Mouse (Mus musculus) hematopoietic stem cell, adult 5-6 weeks (primary cell): ENCODE data around the gene Flad1. TPM values are rescaled to one million over a fixed set of nuclear protein-coding genes. Genes with fewer than 3 reads are reported as not detected.

Experiments used
- ATAC-seq, 2 experiments: fragments of 125-278 bp in 1 of 2; replicated peaks in 1 of 2; 2 replicates each; pipeline ENCODE4 v1.8.0; 2016 to 2017; ENCODE audit warnings: inconsistent platforms in 2 of 2, mild to moderate bottlenecking in 2 of 2, moderate number of reproducible peaks in 2 of 2, low read depth in 1 of 2, moderate TSS enrichment in 1 of 2; ENCODE audit not compliant: low FRiP score in 2 of 2, poor library complexity in 2 of 2, severe bottlenecking in 2 of 2, insufficient read depth in 1 of 2, low TSS enrichment in 1 of 2
- total RNA-seq: library from RNA; stranded (forward); fragments of 172-1452, 232-1000 nt; gene quantifications from 2 replicates; pipeline ENCODE4 v1.2.3, GENCODE M21; 2017

The Flad1 gene
- total RNA-seq = 12.9 and 18.2 TPM in 2 replicates

DNA sequence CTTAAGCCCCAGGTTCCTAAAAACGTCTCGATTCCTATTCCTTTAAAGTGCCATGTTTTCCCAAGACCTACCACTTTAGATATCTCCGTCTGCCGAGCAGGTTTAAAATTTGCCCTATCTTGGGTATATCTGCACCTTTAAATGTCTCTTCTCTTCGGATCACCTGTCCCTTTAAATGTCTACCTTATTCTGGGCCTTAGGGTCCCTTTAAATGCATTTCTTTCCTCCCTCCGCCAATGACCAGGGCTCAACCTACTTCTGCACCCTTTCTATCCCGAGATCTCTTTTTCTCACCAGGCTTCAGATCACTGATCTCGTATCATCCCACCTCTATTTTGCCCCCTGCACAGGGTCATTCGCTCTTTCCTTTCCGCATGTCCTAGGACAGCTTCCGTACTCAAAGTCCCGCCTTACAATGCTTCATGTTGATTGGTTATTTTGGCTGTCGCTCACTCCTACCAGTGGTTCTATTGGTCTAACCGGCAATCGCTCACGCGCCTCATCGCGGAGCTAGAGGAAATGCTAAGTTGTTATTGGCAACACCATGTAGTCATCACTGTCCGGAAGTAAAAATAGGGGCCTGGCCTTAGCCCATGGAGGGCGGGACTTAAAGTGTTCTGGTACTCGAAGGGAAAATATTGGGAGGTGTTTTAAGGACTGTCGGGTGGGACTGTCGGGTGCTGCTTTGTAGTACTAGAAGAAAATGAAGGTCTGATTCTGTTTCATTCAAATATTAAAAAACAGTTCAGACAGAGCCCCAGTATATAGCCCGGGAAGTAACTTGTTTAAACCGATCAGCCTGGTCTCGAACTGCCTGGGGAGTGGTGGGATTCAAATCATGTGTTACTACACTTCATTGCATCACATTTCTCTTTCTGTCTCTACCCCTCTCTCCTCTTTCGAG, at the start of gene Flad1:
Gene Flad1, minus strand, starts transcription at position 381 of the 904 bp plus-strand sequence.
- peak; percentile 99 to 100 for ATAC-seq

DNA sequence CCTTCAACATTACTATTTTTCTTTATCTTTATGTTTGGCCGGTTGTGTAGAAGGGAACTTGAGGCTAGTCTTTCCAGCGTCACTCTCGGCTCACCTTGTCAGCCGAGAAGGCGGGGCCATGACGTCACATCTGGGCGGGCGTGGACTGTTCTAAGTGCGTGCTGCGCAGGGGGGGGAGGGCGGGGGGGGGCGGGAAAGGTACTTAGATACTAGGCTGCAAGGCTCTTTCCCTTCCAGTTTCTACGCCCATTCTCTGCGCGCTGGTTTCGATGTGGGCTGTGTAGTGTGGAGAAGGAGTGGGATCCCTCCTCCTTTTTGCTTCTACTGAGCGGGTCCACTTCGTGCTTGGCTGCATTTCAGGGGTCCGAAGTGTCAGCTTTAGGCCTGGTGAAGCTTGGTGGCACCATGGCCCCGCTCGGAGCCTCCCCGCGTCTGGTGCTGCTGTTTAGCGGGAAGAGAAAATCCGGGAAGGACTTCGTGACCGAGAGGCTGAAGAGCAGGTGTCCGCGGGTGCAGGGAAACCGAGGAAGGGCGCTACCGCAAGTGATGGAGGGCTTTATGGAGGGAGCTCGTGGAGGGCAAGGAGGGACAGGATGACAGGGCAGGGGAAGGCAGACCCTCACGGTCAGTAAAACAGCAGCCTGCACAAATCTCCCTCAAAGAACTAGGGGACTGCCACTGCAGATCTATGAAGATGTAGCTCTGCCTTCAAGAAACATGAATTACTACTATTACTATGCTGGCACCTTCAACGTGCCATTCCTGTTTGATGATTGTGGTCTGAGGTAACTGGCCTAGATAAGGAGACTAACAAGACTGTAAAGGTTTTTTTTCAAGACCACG, 47.5 kb upstream of the Flad1 start:
- peak; percentile 76 to 80 for ATAC-seq

DNA sequence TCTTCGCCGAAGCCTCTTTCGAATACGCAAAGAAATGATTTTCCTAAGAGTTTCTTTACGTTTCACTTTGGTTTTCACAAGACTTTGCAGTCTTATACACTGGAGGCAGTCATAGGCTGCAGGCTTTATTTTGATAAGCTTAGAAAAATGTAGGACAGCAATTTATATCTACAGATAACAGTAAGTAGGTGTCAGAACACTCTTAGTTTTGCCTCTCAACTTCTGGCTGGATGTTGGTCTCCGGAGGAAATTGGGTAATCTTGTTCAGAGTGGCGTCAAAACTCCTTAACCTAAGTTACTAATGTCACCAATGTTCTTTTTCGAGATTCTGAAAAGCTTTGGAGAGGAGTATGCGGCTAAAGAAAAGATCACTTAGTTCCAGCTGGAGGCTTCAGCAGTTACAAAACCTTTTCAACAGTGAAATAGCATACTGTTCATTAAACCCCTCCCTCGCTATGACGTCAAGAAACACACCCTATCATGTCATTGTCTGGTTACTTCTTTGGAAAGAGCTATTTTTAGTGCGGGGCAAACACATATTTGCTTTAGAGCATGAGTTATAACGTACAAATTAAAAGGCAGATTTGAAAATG, 46.8 kb upstream of the Flad1 start:
- ATAC-seq = peak; percentile 60 to 65

DNA sequence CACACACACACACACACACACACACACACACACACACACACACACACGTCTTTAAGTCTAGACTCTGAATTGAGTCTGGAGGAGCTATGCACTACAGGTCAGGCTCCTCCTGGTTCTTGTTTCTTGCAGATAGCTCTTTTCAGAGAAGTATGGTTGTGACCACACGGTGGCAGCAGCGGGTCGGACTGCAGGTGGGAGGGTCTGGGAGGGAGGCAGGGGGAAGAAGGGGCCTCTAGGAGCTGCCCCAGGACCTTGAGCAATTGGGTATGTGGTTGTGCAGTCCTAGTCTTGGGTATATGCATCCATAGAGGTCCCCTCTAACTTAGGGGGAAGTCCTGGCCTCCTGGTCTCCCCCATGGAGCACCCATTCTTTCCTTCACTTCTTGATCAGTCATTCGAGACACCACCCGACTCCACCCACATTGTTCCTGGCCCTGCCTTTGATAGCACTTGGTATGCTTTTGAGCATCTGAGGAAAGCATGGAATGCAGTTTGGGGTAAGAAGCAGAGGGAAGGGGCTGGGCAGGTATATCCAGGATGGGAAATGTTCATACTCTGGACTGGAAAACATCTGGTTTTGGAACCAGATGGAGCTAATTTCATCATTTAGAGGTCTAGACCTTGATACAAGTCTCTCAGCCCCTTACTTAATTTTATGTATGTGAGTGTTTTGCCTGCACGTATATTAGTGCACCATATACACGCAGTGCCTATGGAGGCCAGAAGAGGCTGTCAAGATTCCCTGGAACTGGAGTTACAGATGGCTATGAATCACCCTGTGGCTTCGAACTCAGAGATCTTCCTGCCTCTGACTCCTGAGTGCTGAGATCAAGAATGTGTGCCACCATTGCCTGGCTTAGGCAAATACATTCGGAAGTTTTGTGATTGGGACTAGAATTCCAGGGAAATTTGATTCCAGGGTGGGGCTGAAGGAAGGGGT, 45.3 kb upstream of the Flad1 start:
- ATAC-seq = peak; percentile 61 to 75

DNA sequence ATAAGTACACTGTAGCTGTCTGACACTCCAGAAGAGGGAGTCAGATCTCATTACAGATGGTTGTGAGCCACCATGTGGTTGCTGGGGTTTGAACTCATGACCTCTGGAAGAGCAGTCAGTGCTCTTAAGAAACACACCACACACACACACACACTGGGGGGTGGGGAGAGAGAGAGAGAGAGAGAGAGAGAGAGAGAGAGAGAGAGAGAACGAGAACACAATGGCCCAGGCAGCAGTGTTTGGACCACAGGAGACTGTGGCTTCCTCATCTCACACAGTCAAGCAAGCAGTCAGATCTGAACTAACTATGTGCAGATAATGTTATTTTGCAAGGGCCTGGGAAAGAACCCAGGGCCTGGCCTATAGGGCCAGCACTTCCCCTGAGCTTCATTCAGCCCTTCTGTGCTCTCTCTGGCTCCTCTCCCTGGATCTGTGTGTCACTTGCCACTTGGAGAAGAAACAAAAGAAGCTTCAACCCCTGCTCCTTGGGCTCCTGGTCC, 44.2 kb upstream of the Flad1 start:
- no peak for ATAC-seq

DNA sequence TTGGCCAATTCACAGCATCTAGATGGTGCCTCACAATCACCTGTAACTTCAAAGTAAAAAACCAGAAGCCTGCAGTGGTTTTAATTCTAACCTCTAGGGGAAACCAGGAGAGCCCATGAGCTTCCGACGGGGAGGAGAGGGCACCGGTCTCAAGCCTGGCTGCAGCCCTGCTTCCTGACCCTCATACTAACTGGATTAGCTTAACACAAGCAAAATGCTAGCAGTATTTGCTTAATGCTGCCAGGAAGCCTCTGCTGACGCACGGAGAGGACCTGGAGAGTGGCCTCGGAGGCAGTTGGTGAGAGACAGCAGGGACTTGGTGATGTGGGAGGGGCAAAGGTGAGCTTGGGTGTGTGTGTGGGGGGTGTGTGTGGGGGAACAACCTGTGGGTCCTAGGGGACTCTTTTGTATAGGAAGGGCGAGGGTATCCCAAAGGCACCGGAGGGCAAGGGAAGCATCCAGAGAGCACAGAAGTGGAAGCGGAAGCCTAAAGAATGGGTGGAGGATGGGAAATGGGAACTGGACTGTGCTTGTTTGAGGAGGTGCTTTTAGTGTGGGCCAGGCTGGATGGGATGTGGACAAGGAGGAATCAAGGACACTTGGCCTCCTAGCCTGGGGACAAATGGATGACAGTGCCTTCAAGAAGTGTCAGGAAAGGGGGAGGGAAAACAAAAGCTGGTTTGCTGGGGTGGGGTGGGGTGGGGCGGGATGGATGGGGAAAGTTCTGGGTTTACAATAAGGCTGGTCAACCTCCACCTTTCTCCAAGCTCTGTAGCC, 42.9 kb upstream of the Flad1 start, which contains the start of gene Pmvk:
Gene Pmvk, plus strand, starts transcription at position 141 of the 777 bp plus-strand sequence.
- no peak for ATAC-seq

DNA sequence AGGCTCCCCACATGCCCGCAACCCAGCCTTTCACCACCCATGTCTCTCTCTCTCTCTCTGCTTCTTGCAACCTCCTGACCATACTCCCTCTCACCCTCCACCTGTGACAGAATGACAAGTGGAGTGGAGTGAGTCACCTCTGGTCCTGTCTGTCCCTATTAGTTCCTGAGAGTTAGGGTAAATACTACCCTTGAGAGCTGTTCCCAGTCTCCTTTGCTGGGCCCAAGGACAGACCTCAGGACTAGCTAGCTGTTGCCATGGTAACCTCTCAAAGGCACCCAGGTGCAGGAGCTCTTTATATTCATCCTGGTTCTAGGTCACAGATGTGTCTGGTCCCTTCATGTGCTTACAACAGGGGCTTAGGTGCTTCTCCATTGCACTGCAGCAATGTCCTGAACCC, 40.2 kb upstream of the Flad1 start:
- ATAC-seq = no peak

DNA sequence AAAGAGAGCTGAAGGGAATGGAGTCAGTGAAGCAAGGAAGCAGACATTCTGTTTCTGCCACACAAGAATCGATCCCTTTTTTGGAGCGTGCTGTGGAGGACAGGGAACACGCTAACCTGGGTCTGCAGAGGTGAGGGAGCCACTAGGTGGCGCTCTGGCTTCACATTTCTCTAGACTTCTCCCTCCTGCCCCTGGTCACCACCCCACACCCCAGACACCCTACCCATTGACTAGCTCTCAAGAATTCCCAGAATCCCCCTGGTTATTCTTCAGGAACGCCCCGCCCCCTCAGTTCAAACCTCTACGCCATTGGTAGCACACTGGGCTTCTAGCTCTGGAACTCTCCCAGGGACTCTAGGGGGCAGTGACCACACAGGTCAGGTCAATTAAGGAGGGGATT, 37.9 kb upstream of the Flad1 start:
- peak; percentile 67 to 70 for ATAC-seq

DNA sequence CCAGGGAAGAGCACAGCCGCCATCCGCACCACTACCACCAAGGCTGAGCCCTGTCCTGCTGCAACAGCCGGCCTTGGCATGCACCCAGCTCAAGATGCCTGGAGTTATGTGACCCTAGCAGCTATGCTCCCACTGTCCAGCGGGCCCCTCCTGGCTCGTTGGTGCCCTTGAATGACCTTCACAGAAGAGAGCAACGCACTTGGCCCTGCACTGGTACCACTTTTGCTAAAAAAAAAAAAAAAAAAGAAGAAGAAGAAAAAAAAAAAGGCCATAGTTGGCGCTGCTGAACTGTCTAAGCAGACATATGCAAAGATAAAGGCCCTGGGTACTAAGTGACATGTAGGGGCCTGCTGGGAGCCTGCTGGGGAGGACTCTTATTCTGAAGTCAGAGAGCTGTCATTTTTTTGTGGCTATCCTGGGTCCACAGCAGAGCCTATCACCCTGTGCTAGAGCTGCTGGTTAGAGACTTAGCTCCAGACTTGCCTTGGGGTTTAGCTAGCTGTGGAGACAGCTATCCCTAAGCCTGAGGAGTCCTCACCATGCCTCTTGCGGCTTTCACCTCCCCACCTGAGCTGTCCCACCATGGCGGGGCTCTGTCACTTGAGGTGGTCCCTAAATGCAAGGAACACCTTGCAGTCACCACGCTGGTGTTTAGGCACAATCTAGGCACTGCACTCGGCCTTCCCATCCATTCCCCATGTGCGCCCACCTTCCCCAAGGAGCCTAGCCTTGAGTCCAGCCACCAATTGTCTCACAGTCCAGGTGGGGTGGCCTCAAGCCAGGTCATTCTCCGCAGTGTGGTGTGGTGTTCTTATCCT, 37.3 kb upstream of the Flad1 start:
- ATAC-seq = peak; percentile 70 to 75

DNA sequence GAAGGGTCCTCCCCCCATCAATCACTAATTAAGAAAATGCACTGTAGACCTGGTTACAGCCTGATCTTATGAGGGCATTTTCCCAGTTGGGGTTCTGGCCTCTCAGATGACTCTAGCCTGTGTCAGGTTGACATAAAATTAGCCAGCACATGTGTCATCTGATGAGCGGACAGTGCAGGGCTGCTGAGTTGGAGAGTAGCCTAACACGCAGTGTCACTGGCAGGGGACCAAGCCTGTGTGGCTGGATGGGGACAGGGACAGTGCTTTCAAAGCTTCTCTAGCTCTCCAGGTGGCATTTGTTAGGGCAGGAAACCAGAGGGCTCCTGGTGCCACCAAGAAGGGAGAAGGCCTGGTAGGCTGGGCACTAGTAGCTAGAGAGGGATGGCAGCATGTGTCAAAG, 29.0 kb upstream of the Flad1 start:
- ATAC-seq = no peak

DNA sequence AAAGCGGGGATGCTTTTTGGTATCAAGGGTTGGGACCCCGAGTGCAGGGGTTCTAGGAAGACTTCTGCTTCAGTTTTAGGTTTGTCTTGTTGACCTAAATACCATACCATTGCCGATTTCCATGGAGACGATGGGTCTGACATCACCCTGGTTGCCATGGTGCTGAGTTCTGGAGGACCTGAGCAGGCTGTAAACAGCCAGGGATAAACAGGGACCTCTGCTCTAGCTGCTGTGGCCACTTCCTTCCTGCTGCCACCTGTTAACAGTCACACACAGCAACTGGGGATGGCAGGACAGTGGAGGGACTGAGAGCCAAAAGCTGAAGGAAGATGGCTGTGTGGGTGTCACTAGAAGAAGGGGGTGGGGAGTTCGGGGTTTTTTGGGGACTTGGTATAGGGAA, 25.6 kb upstream of the Flad1 start:
- peak; percentile 57 to 69 for ATAC-seq

DNA sequence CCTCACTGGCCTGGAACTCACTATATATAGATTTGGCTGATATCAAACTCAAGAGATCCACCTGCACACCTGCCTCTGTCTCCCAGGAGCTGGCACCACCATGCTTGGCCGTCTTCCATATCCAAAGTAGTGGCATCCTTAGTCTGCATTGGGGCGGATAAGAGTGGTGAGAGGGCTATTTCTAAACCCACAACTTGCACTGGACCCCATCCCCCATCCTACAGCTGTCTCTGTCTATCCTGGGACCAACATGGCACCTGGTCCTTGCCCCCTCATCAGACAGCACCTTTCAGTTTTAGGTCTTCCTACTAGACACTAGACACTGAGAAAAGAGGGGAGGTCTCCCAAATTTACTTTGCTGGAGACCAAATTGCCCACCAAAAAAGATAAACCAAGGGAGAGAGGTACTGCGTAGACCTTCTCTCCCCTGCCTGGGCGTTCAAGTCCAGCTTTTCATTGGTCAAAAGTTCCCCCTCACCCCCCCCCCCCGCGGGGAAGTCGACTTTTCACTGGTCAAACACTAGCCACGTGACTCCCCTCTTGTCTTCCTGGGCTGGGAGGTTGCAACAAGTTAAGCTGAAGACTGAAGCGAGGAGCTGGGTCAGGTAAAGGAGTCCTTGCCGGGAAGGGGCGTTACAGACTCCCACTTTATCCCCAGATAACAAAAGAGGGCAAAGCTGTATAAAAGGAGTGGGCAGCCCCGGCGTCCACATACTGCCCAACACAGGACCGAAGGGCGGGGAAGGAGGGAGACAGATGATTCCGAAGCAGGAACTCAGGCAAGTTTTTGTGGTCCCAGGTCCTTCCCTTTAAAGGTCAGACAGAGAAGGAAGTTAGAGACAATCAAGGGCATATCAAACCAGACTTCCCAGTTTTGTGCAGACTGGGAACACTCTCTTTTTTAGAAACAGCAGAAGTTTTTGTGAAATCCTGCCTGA, 24.8 kb upstream of the Flad1 start, which contains the start of gene Pbxip1:
Gene Pbxip1, plus strand, starts transcription at position 531 of the 938 bp plus-strand sequence.
- ATAC-seq = peak; percentile 70 to 74

DNA sequence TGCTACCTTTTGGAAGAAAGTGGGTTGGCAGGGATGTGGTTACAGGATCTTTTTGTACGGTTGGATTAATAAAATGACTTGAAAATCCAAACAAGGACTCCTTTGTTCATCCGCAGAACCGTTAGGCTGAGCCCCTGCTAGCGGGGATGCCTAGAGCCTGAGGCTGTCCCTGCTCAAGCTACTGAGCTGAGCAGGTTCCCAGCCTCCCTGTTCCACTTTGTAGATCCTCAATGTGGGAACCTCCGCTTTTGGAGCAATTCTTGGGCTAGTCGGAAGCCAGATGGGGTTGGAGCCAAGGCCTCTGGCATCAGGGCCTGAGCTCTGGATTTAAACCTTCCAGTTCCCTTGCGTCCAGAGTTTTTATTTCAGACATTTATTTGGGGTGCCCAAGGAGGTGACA, 23.4 kb upstream of the Flad1 start:
- ATAC-seq = no peak

DNA sequence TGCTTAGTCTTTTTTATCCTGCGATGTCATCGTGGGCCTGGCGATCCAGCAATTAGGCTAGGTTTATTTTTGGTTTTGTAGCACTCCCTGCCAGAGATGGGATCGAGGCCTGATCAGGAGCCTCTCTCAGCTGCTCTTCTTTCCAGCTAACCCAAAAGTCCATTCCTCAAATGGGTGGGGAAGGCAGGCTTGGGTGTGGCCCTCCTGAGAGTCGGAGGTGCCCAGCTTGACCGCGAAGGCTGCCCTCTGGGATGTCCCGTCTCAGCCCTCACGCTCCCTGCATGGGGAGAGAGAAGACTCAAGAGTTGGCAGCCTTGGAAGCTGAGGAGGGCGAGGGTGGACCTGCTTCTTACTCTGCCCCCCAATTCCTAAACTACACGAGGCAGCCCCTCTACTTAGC, 22.9 kb upstream of the Flad1 start:
- no peak for ATAC-seq
